Mouse (Mus musculus): Measurements from ENCODE around the gene Vmn2r55. TPM values are rescaled to one million over a fixed set of nuclear protein-coding genes. Genes with fewer than 3 reads are reported as not detected.

The Vmn2r55 gene
- not detected for total RNA-seq (2023)

DNA sequence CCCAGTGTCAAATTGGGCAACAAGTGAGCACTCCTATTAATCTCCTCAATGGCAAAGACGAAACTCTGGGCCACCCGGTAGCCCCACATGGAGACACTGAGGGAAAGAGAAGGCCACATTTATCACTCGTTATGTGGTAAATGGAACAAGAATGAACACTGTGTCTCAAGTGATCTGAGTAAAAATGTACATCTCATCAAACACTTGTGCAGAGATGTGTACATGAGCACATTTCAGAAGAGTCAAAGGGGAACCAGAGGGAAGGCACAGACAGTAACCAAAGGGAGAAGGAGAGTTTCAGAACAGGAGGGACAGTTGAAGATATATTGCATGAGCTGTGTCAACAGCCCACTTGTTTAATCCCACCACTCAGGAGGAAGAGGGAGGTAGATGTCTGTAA lies at the start of gene Vmn2r55:
Vmn2r55 (minus strand) TSS at position 101 of the 400 bp plus-strand sequence.

GRCm38 (mm10) chr7:12640219-12640618 lies 44.6 kb downstream of the Vmn2r55 start, which contains the start of gene Vmn2r54:
Gene Vmn2r54 (minus strand): TSS chr7:12640319.

DNA sequence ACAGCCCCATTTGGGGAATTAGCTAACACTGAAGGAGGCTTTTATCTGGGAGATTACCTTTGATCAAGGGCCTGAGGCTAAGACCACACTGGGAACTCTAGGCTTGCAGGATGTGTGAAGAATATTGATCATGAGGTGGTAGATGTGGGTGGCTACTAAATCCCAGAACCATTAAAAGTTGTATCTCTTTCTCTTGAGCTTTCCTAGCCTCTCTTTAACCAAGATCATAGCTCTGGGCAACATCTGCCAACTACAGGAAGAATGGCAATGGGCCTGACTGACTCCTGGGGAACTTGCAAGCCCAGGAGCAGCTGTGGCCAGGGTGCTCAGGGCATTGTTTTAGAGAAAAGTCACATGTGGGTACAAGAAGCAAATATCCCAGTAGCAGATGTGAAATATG lies 76.1 kb downstream of the Vmn2r55 start, which contains the start of gene Vmn2r53:
Vmn2r53 (minus strand) TSS at position 101 of the 400 bp plus-strand sequence.

Other genes with a start within 250 kb of the Vmn2r55 start
- 1 to 10 TPM; 2.9 to 4.4 TPM for gene Zfp606, start 206.7 kb downstream of the Vmn2r55 start, total RNA-seq (2023)
- not detected for gene 2900092C05Rik, start 172.5 kb downstream of the Vmn2r55 start, total RNA-seq (2023)
- under 1 TPM; 0.03 TPM for gene Vmn2r53, start 76.2 kb downstream of the Vmn2r55 start, total RNA-seq (2023)
- not detected for gene Vmn2r54, start 44.7 kb downstream of the Vmn2r55 start, total RNA-seq (2023)
- not detected for gene Vmn2r56, start 50.0 kb upstream of the Vmn2r55 start, total RNA-seq (2023)
- 1 to 10 TPM; 6.6 to 7.6 TPM for gene Zscan18, start 118.6 kb upstream of the Vmn2r55 start, total RNA-seq (2023)
- gene Zfp329, start 133.9 kb upstream of the Vmn2r55 start, total RNA-seq (2023) = 1 to 10 TPM; 4.1 to 4.2 TPM
- gene Zfp110, start 149.8 kb upstream of the Vmn2r55 start, total RNA-seq (2023) = 10 to 100 TPM; 37.8 to 42.3 TPM
- gene Zfp128, start 196.2 kb upstream of the Vmn2r55 start, total RNA-seq (2023) = 1 to 10 TPM; 2.7 to 3.0 TPM
- gene Zscan22, start 212.8 kb upstream of the Vmn2r55 start, total RNA-seq (2023) = 1 to 10 TPM; 5.9 to 6.2 TPM
- 1,000 to 10,000 TPM; 1,308 to 1,362 TPM for gene Rps5, start 237.3 kb upstream of the Vmn2r55 start, total RNA-seq (2023)
- gene Rnf225, start 242.4 kb upstream of the Vmn2r55 start, total RNA-seq (2023) = under 1 TPM; 0.24 to 0.58 TPM

Data from monocyte, adult 59 days (primary cell).